Mouse (Mus musculus): ENCODE results near the gene Tmem186. TPM values are rescaled to one million over a fixed set of nuclear protein-coding genes. Genes with fewer than 3 reads are reported as not detected.

Tmem186 gene
- polyA plus RNA-seq, 2 experiments, result 6.5 to 7.9 TPM

GRCm38 (mm10) chr16:8620315-8621115 is 17.0 kb downstream of the Tmem186 start:
- Histone ChIP-seq H3K4me1 (replicated peaks; ENCODE audit: control insufficient read depth in 2 of 2, insufficient read depth in 2 of 2, low read length in 1 of 2) (peaks cover 0 to 2% of the 10 kb centered on the region in 2 experiments; a peak in 1 of 4 replicates), H3K9me3 (ENCODE audit: control insufficient read depth, low read length) (no peaks in the 10 kb centered on the region), H3K4me2 (ENCODE audit: low read depth) (no peak overlapping the region), H3K27ac (no peak overlapping the region), H3K9ac (replicated peaks) (no peak overlapping the region), H3K36me3 (replicated peaks; ENCODE audit: control insufficient read depth, insufficient read depth, low read depth) (no peaks in the 10 kb centered on the region), H3K4me3 (ENCODE audit: insufficient read depth in 1 of 2, low read depth in 2 of 2, low read length in 2 of 2) (no peak overlapping the region), H3K27me3 (ENCODE audit: control insufficient read depth, insufficient read depth, low read length) (no peaks in the 10 kb centered on the region)
- ATAC-seq (ENCODE audit: insufficient read depth) (no peak), DNase-seq (ENCODE audit: low read depth in 3 of 3, low spot score in 3 of 3) (no peak)
- WGBS (ENCODE audit: insufficient replicate concordance), result 76% methylated on average over 16 of the region's 16 CpGs
- no peak for TF ChIP-seq EP300 (IDR thresholded peaks at IDR 0.05; ENCODE audit: low read depth)
- no peak for TF ChIP-seq CTCF (IDR thresholded peaks at IDR 0.05; ENCODE audit: low read depth)

DNA sequence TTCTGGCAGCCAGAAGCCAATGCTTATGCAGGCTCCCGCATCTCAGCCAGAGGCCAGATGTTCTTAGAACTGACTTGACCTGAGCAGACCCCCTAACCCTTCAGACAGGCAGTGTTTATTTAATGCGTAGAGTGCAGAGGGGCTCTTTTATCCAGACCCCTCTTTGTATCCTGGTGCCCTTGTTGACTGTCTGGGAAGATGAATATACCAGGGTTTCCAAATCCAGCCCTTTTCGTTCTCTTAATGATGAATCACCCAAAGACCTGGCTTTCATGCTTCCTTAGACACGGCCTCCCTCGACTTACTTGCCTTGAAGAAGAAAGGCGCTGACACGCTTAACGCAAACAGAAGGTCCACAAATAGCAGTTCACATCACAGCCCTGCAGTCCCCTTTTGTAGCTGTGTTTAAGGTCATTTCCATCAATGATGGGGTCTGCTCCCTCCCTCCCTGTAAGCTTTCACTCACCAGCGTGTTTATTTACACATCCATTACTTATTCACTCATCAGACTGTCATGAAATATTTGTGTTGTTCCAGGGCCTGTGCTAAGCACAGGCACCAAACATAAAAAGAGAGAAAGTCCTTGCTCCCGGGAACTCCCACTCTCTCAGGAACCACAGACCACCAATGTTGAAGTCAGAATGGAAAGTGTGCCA is 17.7 kb downstream of the Tmem186 start:
- H3K27me3 ChIP-seq (ENCODE audit: control insufficient read depth, insufficient read depth, low read length), result no peaks in the 10 kb centered on the region
- H3K4me3 ChIP-seq (ENCODE audit: insufficient read depth in 1 of 2, low read depth in 2 of 2, low read length in 2 of 2), result no peak overlapping the region
- DNase-seq (ENCODE audit: low read depth in 3 of 3, low spot score in 3 of 3) (no peak), ATAC-seq (ENCODE audit: insufficient read depth) (no peak)
- H3K4me1 ChIP-seq (replicated peaks; ENCODE audit: control insufficient read depth in 2 of 2, insufficient read depth in 2 of 2, low read length in 1 of 2), result peaks cover 0 to 2% of the 10 kb centered on the region in 2 experiments; a peak in 1 of 4 replicates
- 60% methylated on average over 10 of the region's 10 CpGs for WGBS (ENCODE audit: insufficient replicate concordance)
- no peak overlapping the region for H3K27ac ChIP-seq
- no peaks in the 10 kb centered on the region for H3K9me3 ChIP-seq (ENCODE audit: control insufficient read depth, low read length)
- no peak for TF ChIP-seq EP300 (IDR thresholded peaks at IDR 0.05; ENCODE audit: low read depth)
- TF ChIP-seq CTCF (IDR thresholded peaks at IDR 0.05; ENCODE audit: low read depth), result no peak
- no peak overlapping the region for H3K9ac ChIP-seq (replicated peaks)
- no peak overlapping the region for H3K4me2 ChIP-seq (ENCODE audit: low read depth)
- H3K36me3 ChIP-seq (replicated peaks; ENCODE audit: control insufficient read depth, insufficient read depth, low read depth), result no peaks in the 10 kb centered on the region

DNA sequence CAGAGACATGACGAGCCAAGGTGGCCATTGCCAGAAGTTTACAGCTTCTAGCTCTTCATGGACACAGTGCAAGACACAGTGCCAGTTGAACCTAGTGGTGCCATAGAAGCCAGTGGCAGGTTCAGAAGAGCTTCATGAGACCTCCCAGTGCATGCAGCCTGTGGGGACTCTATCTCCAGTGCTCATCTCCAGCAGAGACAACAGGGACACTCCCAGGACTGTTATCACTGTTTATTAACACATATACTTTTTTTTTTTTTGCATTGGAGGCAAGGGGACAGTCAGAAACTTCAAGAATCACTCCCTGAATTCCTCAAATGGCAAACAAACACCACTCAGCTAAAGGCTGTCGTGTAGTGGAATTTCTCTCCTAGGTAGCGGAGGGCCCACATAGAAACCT is 24.1 kb downstream of the Tmem186 start:
- no peaks in the 10 kb centered on the region for H3K9me3 ChIP-seq (ENCODE audit: control insufficient read depth, low read length)
- 66% methylated on average over 3 of the region's 3 CpGs for WGBS (ENCODE audit: insufficient replicate concordance)
- no peaks in the 10 kb centered on the region for H3K36me3 ChIP-seq (replicated peaks; ENCODE audit: control insufficient read depth, insufficient read depth, low read depth)
- peak in 1 of 3 experiments; percentile 42 for DNase-seq (ENCODE audit: low read depth in 3 of 3, low spot score in 3 of 3)
- H3K4me2 ChIP-seq (ENCODE audit: low read depth), result peak overlapping the region; percentile 76
- TF ChIP-seq CTCF (IDR thresholded peaks at IDR 0.05; ENCODE audit: low read depth), result no peak
- H3K9ac ChIP-seq (replicated peaks), result peak overlapping the region; percentile 58
- ATAC-seq (ENCODE audit: insufficient read depth), result peak; percentile 21; the same call in 1 of the 2 replicates
- peak overlapping the region; percentile 97 for H3K27ac ChIP-seq
- no peaks in the 10 kb centered on the region for H3K27me3 ChIP-seq (ENCODE audit: control insufficient read depth, insufficient read depth, low read length)
- H3K4me3 ChIP-seq (ENCODE audit: insufficient read depth in 1 of 2, low read depth in 2 of 2, low read length in 2 of 2), result peak overlapping the region; percentile 28 to 33; a peak in 2 of 4 replicates
- H3K4me1 ChIP-seq (replicated peaks; ENCODE audit: control insufficient read depth in 2 of 2, insufficient read depth in 2 of 2, low read length in 1 of 2), result peaks cover 27 to 31% of the 10 kb centered on the region in 2 experiments

DNA sequence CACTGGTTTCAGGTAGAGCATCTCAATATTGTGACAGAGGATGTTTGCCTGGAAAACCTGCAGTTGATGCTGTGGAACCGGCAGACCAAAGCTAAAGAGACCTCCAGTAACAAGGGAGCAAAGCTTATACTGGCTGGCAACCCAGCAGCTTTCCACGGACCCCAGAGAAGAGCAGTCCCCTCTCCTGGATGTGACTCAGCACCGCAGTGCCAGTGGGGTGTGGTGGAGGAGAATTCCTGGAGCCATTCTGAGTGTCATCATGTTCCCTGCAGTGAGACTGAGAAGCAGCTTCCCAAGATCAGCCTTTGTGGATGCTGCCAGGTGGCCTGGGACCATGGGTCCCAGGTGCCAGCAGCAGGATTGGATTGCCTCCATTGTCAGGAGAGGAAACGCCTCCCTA is 24.5 kb downstream of the Tmem186 start:
- H3K9ac ChIP-seq (replicated peaks), result peak overlapping the region; percentile 58
- ATAC-seq (ENCODE audit: insufficient read depth) (peak; percentile 75), DNase-seq (ENCODE audit: low read depth in 3 of 3, low spot score in 3 of 3) (peak in 2 of 3 experiments; percentile 31 to 42)
- peaks cover 27 to 31% of the 10 kb centered on the region in 2 experiments for H3K4me1 ChIP-seq (replicated peaks; ENCODE audit: control insufficient read depth in 2 of 2, insufficient read depth in 2 of 2, low read length in 1 of 2)
- TF ChIP-seq CTCF (IDR thresholded peaks at IDR 0.05; ENCODE audit: low read depth), result no peak
- no peak for TF ChIP-seq EP300 (IDR thresholded peaks at IDR 0.05; ENCODE audit: low read depth)
- no peaks in the 10 kb centered on the region for H3K9me3 ChIP-seq (ENCODE audit: control insufficient read depth, low read length)
- no peaks in the 10 kb centered on the region for H3K36me3 ChIP-seq (replicated peaks; ENCODE audit: control insufficient read depth, insufficient read depth, low read depth)
- WGBS (ENCODE audit: insufficient replicate concordance), result 31% methylated on average over 4 of the region's 4 CpGs
- no peaks in the 10 kb centered on the region for H3K27me3 ChIP-seq (ENCODE audit: control insufficient read depth, insufficient read depth, low read length)
- H3K4me3 ChIP-seq (ENCODE audit: insufficient read depth in 1 of 2, low read depth in 2 of 2, low read length in 2 of 2), result peak overlapping the region; percentile 28 to 33; a peak in 3 of 4 replicates
- peak overlapping the region; percentile 97 for H3K27ac ChIP-seq
- H3K4me2 ChIP-seq (ENCODE audit: low read depth), result peak overlapping the region; percentile 76
